In genomic region chr4:126150949-126151320, GRCm38 (mm10) we compare ENCODE assay signal across 12 mouse cellular contexts. TPM values are rescaled to one million over a fixed set of nuclear protein-coding genes. Genes with fewer than 3 reads are reported as not detected.
DNase-seq lines count a peak whose midpoint lies in the region; ATAC-seq and TF ChIP-seq lines count a peak whose summit lies in the region.
"Had no signal": no experiment of that assay in that cellular context is flagged by ENCODE, and none has a peak within 500 bp of the region (broad histone marks: within the 10 kb centered on the region; RNA-seq: fewer than 3 reads in every experiment).

No protein-coding gene starts in this region.

- no peak overlapping the region for H3K9ac ChIP-seq in hindbrain, postnatal 0 days (replicated peaks; ENCODE audit: low read length)
- H3K9ac ChIP-seq in ES-E14 (ENCODE audit: insufficient read depth, low read depth, low read length, poor library complexity, severe bottlenecking): no peak overlapping the region; the same call in 1 of the 2 replicates
- no peak overlapping the region for H3K9ac ChIP-seq in embryonic facial prominence, embryonic 15.5 days
- H3K9ac ChIP-seq in liver, embryonic 11.5 days (ENCODE audit: low read depth, low read length): no peak overlapping the region

- no peaks in the 10 kb centered on the region for H3K36me3 ChIP-seq in hindbrain, embryonic 10.5 days
- no peaks in the 10 kb centered on the region for H3K36me3 ChIP-seq in hindbrain, postnatal 0 days (ENCODE audit: insufficient read depth, low read length)
- H3K36me3 ChIP-seq in ES-E14 (ENCODE audit: control insufficient read depth, insufficient read depth, low read length, poor library complexity, severe bottlenecking): peaks cover 4% of the 10 kb centered on the region; the same call in 1 of the 2 replicates
- no peaks in the 10 kb centered on the region; the same call in none of the 2 replicates for H3K36me3 ChIP-seq in embryonic facial prominence, embryonic 15.5 days
- H3K36me3 ChIP-seq in liver, embryonic 11.5 days (ENCODE audit: control insufficient read depth, insufficient read depth, low read length): no peaks in the 10 kb centered on the region
- H3K36me3 ChIP-seq: G1E had no signal

- H3K27me3 ChIP-seq in hindbrain, embryonic 10.5 days (ENCODE audit: insufficient read depth, poor library complexity, severe bottlenecking): peaks cover 62% of the 10 kb centered on the region
- H3K27me3 ChIP-seq in hindbrain, postnatal 0 days (ENCODE audit: insufficient read depth, low read length): no peaks in the 10 kb centered on the region
- H3K27me3 ChIP-seq in embryonic facial prominence, embryonic 15.5 days: no peaks in the 10 kb centered on the region
- peaks cover 36% of the 10 kb centered on the region for H3K27me3 ChIP-seq in liver, embryonic 11.5 days (replicated peaks; ENCODE audit: control insufficient read depth, insufficient read depth, low read length)

- H3K4me1 ChIP-seq in hindbrain, embryonic 10.5 days (replicated peaks): peaks cover 59% of the 10 kb centered on the region
- H3K4me1 ChIP-seq in hindbrain, postnatal 0 days (ENCODE audit: insufficient read depth, low read length): peaks cover 3% of the 10 kb centered on the region; the same call in 1 of the 2 replicates
- peaks cover 4 to 30% of the 10 kb centered on the region in 2 experiments; a peak in 3 of 4 replicates for H3K4me1 ChIP-seq in ES-E14 (ENCODE audit: control insufficient read depth in 2 of 2, insufficient read depth in 2 of 2, low read length in 2 of 2, poor library complexity in 1 of 2)
- peaks cover 57% of the 10 kb centered on the region for H3K4me1 ChIP-seq in embryonic facial prominence, embryonic 15.5 days
- peaks cover 46% of the 10 kb centered on the region for H3K4me1 ChIP-seq in liver, embryonic 11.5 days (replicated peaks; ENCODE audit: control insufficient read depth, insufficient read depth, low read length)

- no peaks in the 10 kb centered on the region for H3K9me3 ChIP-seq in hindbrain, embryonic 10.5 days
- H3K9me3 ChIP-seq in hindbrain, postnatal 0 days (ENCODE audit: low read length): no peaks in the 10 kb centered on the region
- H3K9me3 ChIP-seq in ES-E14 (ENCODE audit: control insufficient read depth, insufficient read depth, low read depth, low read length): no peaks in the 10 kb centered on the region
- no peaks in the 10 kb centered on the region for H3K9me3 ChIP-seq in embryonic facial prominence, embryonic 15.5 days (replicated peaks)
- H3K9me3 ChIP-seq in liver, embryonic 11.5 days (ENCODE audit: control insufficient read depth, low read length): no peaks in the 10 kb centered on the region
- H3K9me3 ChIP-seq: G1E had no signal

- no peak for ATAC-seq in hindbrain, postnatal 0 days
- ATAC-seq in embryonic facial prominence, embryonic 15.5 days (ENCODE audit: insufficient number of reproducible peaks, low FRiP score, low TSS enrichment, low read depth): no peak
- no peak for ATAC-seq in liver, embryonic 11.5 days (replicated peaks; ENCODE audit: low FRiP score)

- intact Hi-C loops in left cerebral cortex, postnatal 36 days (cut with DNase I): no loop called here

- TF ChIP-seq CTCF in hindbrain, postnatal 0 days (IDR thresholded peaks at IDR 0.05; ENCODE audit: low read depth): no peak

- in situ Hi-C loops in ES-E14 (cut with MboI; ENCODE audit: low sequenced_read_pairs in 2 of 2, unreplicated experiment in 2 of 2): no loop called here

- DNase-seq in hindbrain, embryonic 10.5 days (ENCODE audit: low spot score): no peak
- DNase-seq in hindbrain, postnatal 0 days (ENCODE audit: low spot score): no peak
- no peak for DNase-seq in ES-E14 (ENCODE audit: low read depth, low spot score)
- DNase-seq in liver, embryonic 11.5 days (ENCODE audit: low spot score): no peak
- no peak for DNase-seq in left cerebral cortex, postnatal 36 days (ENCODE audit: low spot score in 2 of 2)
- no peak for DNase-seq in layer of hippocampus, adult 9-11 months
- no peak for DNase-seq in adrenal gland, adult 2 months
- DNase-seq: cerebellum, adult 11 months; right cerebral cortex, postnatal 4 days had no signal

- peak overlapping the region; percentile 61; the same call in 1 of the 2 replicates for H3K4me3 ChIP-seq in hindbrain, embryonic 10.5 days
- H3K4me3 ChIP-seq in hindbrain, postnatal 0 days (ENCODE audit: low read length): no peak overlapping the region
- peak overlapping the region; percentile 10 to 22 for H3K4me3 ChIP-seq in ES-E14 (ENCODE audit: insufficient read depth in 1 of 2, low read depth in 1 of 2, low read length in 2 of 2, poor library complexity in 1 of 2, severe bottlenecking in 1 of 2)
- peak overlapping the region; percentile 64 for H3K4me3 ChIP-seq in embryonic facial prominence, embryonic 15.5 days (replicated peaks)
- H3K4me3 ChIP-seq in liver, embryonic 11.5 days (ENCODE audit: low read depth, low read length): peak overlapping the region; percentile 10; the same call in 1 of the 2 replicates
- H3K4me3 ChIP-seq: erythroblast, embryonic 14.5 days had no signal

- WGBS in hindbrain, embryonic 10.5 days: 64% methylated on average over 6 of the region's 6 CpGs
- 76% methylated on average over 6 of the region's 6 CpGs for WGBS in hindbrain, postnatal 0 days
- 31% methylated on average over 6 of the region's 6 CpGs for WGBS in embryonic facial prominence, embryonic 15.5 days
- 59% methylated on average over 6 of the region's 6 CpGs for WGBS in liver, embryonic 11.5 days

- no peak overlapping the region for H3K4me2 ChIP-seq in hindbrain, postnatal 0 days (ENCODE audit: low read depth, low read length)
- H3K4me2 ChIP-seq in embryonic facial prominence, embryonic 15.5 days (replicated peaks): peak overlapping the region; percentile 89
- peak overlapping the region; percentile 57 for H3K4me2 ChIP-seq in liver, embryonic 11.5 days

- peak overlapping the region; percentile 24; the same call in 1 of the 2 replicates for H3K27ac ChIP-seq in hindbrain, embryonic 10.5 days
- no peak overlapping the region for H3K27ac ChIP-seq in hindbrain, postnatal 0 days
- no peak overlapping the region; the same call in 1 of the 2 replicates for H3K27ac ChIP-seq in ES-E14 (ENCODE audit: insufficient read depth, low read depth, low read length, poor library complexity, severe bottlenecking)
- H3K27ac ChIP-seq in embryonic facial prominence, embryonic 15.5 days (replicated peaks): peak overlapping the region; percentile 92
- peak overlapping the region; percentile 14; the same call in 1 of the 2 replicates for H3K27ac ChIP-seq in liver, embryonic 11.5 days (ENCODE audit: low read depth, low read length)

RNA-seq across cellular contexts. Expression of gene Eva1b, which starts 3.4 kb away (rescaled TPM):
- polyA plus RNA-seq in hindbrain, embryonic 10.5 days (2016; fragmentation: Nextera tagmentation; extraction: Ambion mirVana): 29.8 and 35.3 TPM in 2 replicates
- total RNA-seq in hindbrain, postnatal 0 days (2014; rRNA removed): 24.9 and 25.6 TPM in 2 replicates
- polyA plus RNA-seq in hindbrain, postnatal 0 days (2015; fragmentation: Nextera tagmentation; extraction: Ambion mirVana): 11.6 and 12.3 TPM in 2 replicates
- total RNA-seq in ES-E14 (2012; rRNA removed): 44.2 and 48.7 TPM in 2 replicates
- polyA plus RNA-seq in embryonic facial prominence, embryonic 15.5 days (2015; fragmentation: Nextera tagmentation; extraction: Ambion mirVana): 84.3 and 94.6 TPM in 2 replicates
- polyA plus RNA-seq in liver, embryonic 11.5 days (2014; fragmentation: Nextera tagmentation; extraction: Ambion mirVana): 25.3 and 28.1 TPM in 2 replicates
- total RNA-seq in left cerebral cortex, postnatal 36 days (2021): 1 to 10 TPM; 3.0 to 3.8 TPM
- 10 to 100 TPM; 13.3 to 35.0 TPM for total RNA-seq in adrenal gland, adult 2 months (2021)
- 111 and 156 TPM in 2 replicates for polyA plus RNA-seq in adrenal gland, adult 2 months (2012; rRNA removed)

RNA-seq across cellular contexts. Expression of gene Sh3d21, which starts 12.4 kb away (rescaled TPM):
- polyA plus RNA-seq in hindbrain, embryonic 10.5 days (2016; fragmentation: Nextera tagmentation; extraction: Ambion mirVana): 1.3 and 2.3 TPM in 2 replicates
- 0.63 and 1.2 TPM in 2 replicates for total RNA-seq in hindbrain, postnatal 0 days (2014; rRNA removed)
- polyA plus RNA-seq in hindbrain, postnatal 0 days (2015; fragmentation: Nextera tagmentation; extraction: Ambion mirVana): 2.2 and 2.6 TPM in 2 replicates
- total RNA-seq in ES-E14 (2012; rRNA removed): 2.4 and 3.0 TPM in 2 replicates
- polyA plus RNA-seq in embryonic facial prominence, embryonic 15.5 days (2015; fragmentation: Nextera tagmentation; extraction: Ambion mirVana): 15.0 and 16.8 TPM in 2 replicates
- 2.3 TPM in 2 replicates for polyA plus RNA-seq in liver, embryonic 11.5 days (2014; fragmentation: Nextera tagmentation; extraction: Ambion mirVana)
- under 1 TPM; 0.76 to 0.77 TPM for total RNA-seq in left cerebral cortex, postnatal 36 days (2021)
- total RNA-seq in adrenal gland, adult 2 months (2021): 1 to 10 TPM; 2.5 to 3.2 TPM
- polyA plus RNA-seq in adrenal gland, adult 2 months (2012; rRNA removed): 1.4 and 1.8 TPM in 2 replicates

RNA-seq across cellular contexts. Expression of gene Stk40, which starts 47.2 kb away (rescaled TPM):
- polyA plus RNA-seq in hindbrain, embryonic 10.5 days (2016; fragmentation: Nextera tagmentation; extraction: Ambion mirVana): 46.9 and 47.2 TPM in 2 replicates
- 19.9 and 23.3 TPM in 2 replicates for total RNA-seq in hindbrain, postnatal 0 days (2014; rRNA removed)
- polyA plus RNA-seq in hindbrain, postnatal 0 days (2015; fragmentation: Nextera tagmentation; extraction: Ambion mirVana): 17.6 and 19.7 TPM in 2 replicates
- total RNA-seq in ES-E14 (2012; rRNA removed): 20.1 and 20.2 TPM in 2 replicates
- polyA plus RNA-seq in embryonic facial prominence, embryonic 15.5 days (2015; fragmentation: Nextera tagmentation; extraction: Ambion mirVana): 37.4 and 38.7 TPM in 2 replicates
- 24.4 and 26.7 TPM in 2 replicates for polyA plus RNA-seq in liver, embryonic 11.5 days (2014; fragmentation: Nextera tagmentation; extraction: Ambion mirVana)
- 10 to 100 TPM; 27.4 to 30.4 TPM for total RNA-seq in left cerebral cortex, postnatal 36 days (2021)
- 10 to 100 TPM; 43.0 to 56.0 TPM for total RNA-seq in adrenal gland, adult 2 months (2021)
- 33.2 and 33.5 TPM in 2 replicates for polyA plus RNA-seq in adrenal gland, adult 2 months (2012; rRNA removed)

RNA-seq across cellular contexts. Expression of gene Thrap3, which starts 51.6 kb away (rescaled TPM):
- polyA plus RNA-seq in hindbrain, embryonic 10.5 days (2016; fragmentation: Nextera tagmentation; extraction: Ambion mirVana): 230 and 252 TPM in 2 replicates
- total RNA-seq in hindbrain, postnatal 0 days (2014; rRNA removed): 85.7 and 128 TPM in 2 replicates
- 108 and 123 TPM in 2 replicates for polyA plus RNA-seq in hindbrain, postnatal 0 days (2015; fragmentation: Nextera tagmentation; extraction: Ambion mirVana)
- 202 and 211 TPM in 2 replicates for total RNA-seq in ES-E14 (2012; rRNA removed)
- polyA plus RNA-seq in embryonic facial prominence, embryonic 15.5 days (2015; fragmentation: Nextera tagmentation; extraction: Ambion mirVana): 191 and 208 TPM in 2 replicates
- polyA plus RNA-seq in liver, embryonic 11.5 days (2014; fragmentation: Nextera tagmentation; extraction: Ambion mirVana): 199 and 207 TPM in 2 replicates
- total RNA-seq in left cerebral cortex, postnatal 36 days (2021): 100 to 1,000 TPM; 134 to 159 TPM
- 100 to 1,000 TPM; 169 to 173 TPM for total RNA-seq in adrenal gland, adult 2 months (2021)
- polyA plus RNA-seq in adrenal gland, adult 2 months (2012; rRNA removed): 29.1 and 36.8 TPM in 2 replicates

RNA-seq across cellular contexts. Expression of gene Lsm10, which starts 54.5 kb away (rescaled TPM):
- 46.8 and 49.1 TPM in 2 replicates for polyA plus RNA-seq in hindbrain, embryonic 10.5 days (2016; fragmentation: Nextera tagmentation; extraction: Ambion mirVana)
- total RNA-seq in hindbrain, postnatal 0 days (2014; rRNA removed): 25.1 and 54.7 TPM in 2 replicates
- polyA plus RNA-seq in hindbrain, postnatal 0 days (2015; fragmentation: Nextera tagmentation; extraction: Ambion mirVana): 42.8 and 42.9 TPM in 2 replicates
- total RNA-seq in ES-E14 (2012; rRNA removed): 15.0 and 21.8 TPM in 2 replicates
- 55.4 and 60.6 TPM in 2 replicates for polyA plus RNA-seq in embryonic facial prominence, embryonic 15.5 days (2015; fragmentation: Nextera tagmentation; extraction: Ambion mirVana)
- polyA plus RNA-seq in liver, embryonic 11.5 days (2014; fragmentation: Nextera tagmentation; extraction: Ambion mirVana): 46.6 and 53.3 TPM in 2 replicates
- total RNA-seq in left cerebral cortex, postnatal 36 days (2021): 10 to 100 TPM; 13.0 to 14.5 TPM
- 10 to 100 TPM; 23.4 to 30.7 TPM for total RNA-seq in adrenal gland, adult 2 months (2021)
- polyA plus RNA-seq in adrenal gland, adult 2 months (2012; rRNA removed): 29.3 and 32.5 TPM in 2 replicates

Comparison
In these comparisons a context has a peak if more than half of its experiments do, and no peak if none do; other contexts are left out.
1. H3K27ac ChIP-seq: peak in hindbrain, embryonic 10.5 days (single experiment), embryonic facial prominence, embryonic 15.5 days (single experiment) and liver, embryonic 11.5 days (single experiment); none in hindbrain, postnatal 0 days (single experiment) and ES-E14 (single experiment).